Mouse (Mus musculus) limb, embryonic 15.5 days (tissue): ENCODE measurements around the gene Nfia. TPM values are rescaled to one million over a fixed set of nuclear protein-coding genes. Genes with fewer than 3 reads are reported as not detected.

Experiments used
- ATAC-seq: fragments of 200-750 bp; cut with Nextera tagmentation; 2 replicates; pipeline ENCODE4 v1.8.0; 2017; ENCODE audit warnings: low read depth, moderate TSS enrichment; ENCODE audit not compliant: insufficient number of reproducible peaks, low FRiP score, low TSS enrichment
- H3K27ac ChIP-seq: fragments of 300-500 bp; sonication (generic); 2 replicates; pipeline ENCODE4 v1.5.1; 2015; ENCODE audit warnings: moderate library complexity, mild to moderate bottlenecking, inconsistent platforms
- H3K27me3 ChIP-seq: fragments of 300-500 bp; sonication (generic); 2 replicates; pipeline ENCODE4 v1.6.1; 2015; ENCODE audit warnings: inconsistent platforms
- H3K36me3 ChIP-seq: fragments of 300-500 bp; sonication (generic); 2 replicates; pipeline ENCODE4 v1.6.1; 2015; ENCODE audit warnings: inconsistent platforms
- H3K4me1 ChIP-seq: fragments of 300-500 bp; sonication (generic); 2 replicates; pipeline ENCODE4 v1.6.1; 2015; ENCODE audit warnings: inconsistent platforms
- H3K4me2 ChIP-seq: fragments of 300-500 bp; sonication (generic); 2 replicates; pipeline ENCODE4 v1.6.1; 2015; ENCODE audit warnings: mild to moderate bottlenecking, inconsistent platforms
- H3K4me3 ChIP-seq: fragments of 300-500 bp; sonication (generic); 2 replicates; pipeline ENCODE4 v1.5.1; 2015; ENCODE audit warnings: mild to moderate bottlenecking, inconsistent platforms
- H3K9ac ChIP-seq: fragments of 300-500 bp; sonication (generic); 2 replicates; pipeline ENCODE4 v1.6.1; 2015; ENCODE audit warnings: inconsistent platforms
- H3K9me3 ChIP-seq: fragments of 300-500 bp; sonication (generic); 2 replicates; pipeline ENCODE4 v1.6.1; 2016; ENCODE audit warnings: inconsistent platforms
- WGBS: fragments of 180-500 bp; shearing (Covaris S2); methylation state at CpG from one replicate; pipeline ENCODE4 v1.1.7; 2015; 5-methylcytosine and 5-hydroxymethylcytosine counted together
- polyA plus RNA-seq: library from polyadenylated mRNA; unstranded; fragments of >200 nt; fragmentation: Nextera tagmentation; extraction: Ambion mirVana; gene quantifications from 2 replicates; pipeline ENCODE4 v1.2.1, GENCODE M21; 2015

Nfia gene
- polyA plus RNA-seq, 1 experiment from 2014 or later = 64.9 TPM

DNA sequence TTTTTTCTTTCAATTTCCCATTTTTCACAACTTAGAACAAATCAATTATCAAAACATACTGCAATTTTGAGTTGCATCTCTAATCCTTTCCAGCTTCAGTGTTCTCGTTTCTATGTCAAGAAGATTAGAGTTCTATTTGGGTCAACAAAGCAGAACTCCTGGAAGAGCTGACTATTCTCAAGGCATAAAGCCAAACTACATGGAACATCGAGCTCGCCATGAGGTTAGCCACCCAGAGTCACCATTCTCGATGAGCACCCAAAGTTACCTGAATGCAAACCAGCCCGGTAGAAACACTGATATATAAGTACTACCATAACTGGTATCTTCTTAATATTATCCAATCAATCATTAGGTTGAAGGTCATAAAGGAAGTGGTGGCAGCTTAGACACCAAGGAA lies 5.0 kb upstream of the Nfia start:
- Histone ChIP-seq H3K4me3 (no peak overlapping the region), H3K9me3 (no peaks in the 10 kb centered on the region), H3K27me3 (no peaks in the 10 kb centered on the region), H3K27ac (no peak overlapping the region), H3K36me3 (no peaks in the 10 kb centered on the region), H3K4me2 (no peak overlapping the region), H3K9ac (no peak overlapping the region), H3K4me1 (peaks cover 4% of the 10 kb centered on the region; the same call in 1 of the 2 replicates)
- WGBS = 94% methylated on average over 5 of the region's 5 CpGs
- no peak for ATAC-seq

DNA sequence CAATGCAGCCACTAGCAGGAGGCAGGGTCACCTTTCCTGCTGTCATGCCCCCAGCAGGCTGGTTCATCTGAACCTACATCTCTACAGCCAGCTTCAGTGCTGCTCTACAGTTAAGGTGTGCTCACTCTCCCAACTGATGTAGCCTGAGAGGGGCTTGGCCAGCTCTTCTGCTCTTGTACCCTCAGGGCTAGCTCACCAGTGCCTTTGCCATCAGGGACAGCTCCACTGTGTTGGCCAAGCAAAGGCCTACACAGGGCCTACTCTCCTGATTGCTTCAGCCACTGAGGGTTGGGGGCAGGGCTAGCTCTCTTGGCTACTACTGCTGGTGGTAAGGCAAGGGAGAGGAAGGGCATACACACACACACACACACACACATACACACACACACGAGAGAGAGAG lies 2.7 kb upstream of the Nfia start:
- Histone ChIP-seq H3K36me3 (no peaks in the 10 kb centered on the region), H3K27me3 (no peaks in the 10 kb centered on the region), H3K4me2 (no peak overlapping the region), H3K27ac (no peak overlapping the region), H3K4me3 (no peak overlapping the region), H3K4me1 (peaks cover 15% of the 10 kb centered on the region), H3K9ac (no peak overlapping the region), H3K9me3 (no peaks in the 10 kb centered on the region)
- WGBS = no CpG with 5 or more reads among the region's 1 CpGs
- no peak for ATAC-seq

DNA sequence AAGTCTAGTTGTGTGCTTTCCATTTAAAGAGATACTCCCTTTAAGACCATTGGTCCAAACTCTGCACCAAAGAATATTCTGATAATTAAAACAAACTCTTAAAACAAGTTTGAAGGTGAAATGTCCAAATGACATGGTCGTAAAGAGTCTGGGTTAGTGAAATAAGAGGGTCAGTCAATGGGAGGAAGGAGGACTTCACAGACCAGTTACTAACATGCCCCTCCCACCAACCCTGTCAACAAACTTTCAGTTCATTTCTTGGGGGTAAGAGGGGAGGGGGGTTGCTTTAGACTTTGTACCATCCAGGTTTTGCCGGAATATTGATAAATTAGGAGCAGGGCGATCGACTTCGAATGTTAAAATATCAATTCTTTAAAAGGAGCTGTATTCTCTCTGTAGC lies 1.1 kb upstream of the Nfia start:
- 19% methylated on average over 5 of the region's 5 CpGs for WGBS
- Histone ChIP-seq H3K27me3 (no peaks in the 10 kb centered on the region), H3K27ac (peak overlapping the region; percentile 97), H3K36me3 (no peaks in the 10 kb centered on the region), H3K9ac (no peak overlapping the region), H3K9me3 (no peaks in the 10 kb centered on the region), H3K4me2 (peak overlapping the region; percentile 56), H3K4me1 (peaks cover 19% of the 10 kb centered on the region), H3K4me3 (peak overlapping the region; percentile 48)
- ATAC-seq = no peak

DNA sequence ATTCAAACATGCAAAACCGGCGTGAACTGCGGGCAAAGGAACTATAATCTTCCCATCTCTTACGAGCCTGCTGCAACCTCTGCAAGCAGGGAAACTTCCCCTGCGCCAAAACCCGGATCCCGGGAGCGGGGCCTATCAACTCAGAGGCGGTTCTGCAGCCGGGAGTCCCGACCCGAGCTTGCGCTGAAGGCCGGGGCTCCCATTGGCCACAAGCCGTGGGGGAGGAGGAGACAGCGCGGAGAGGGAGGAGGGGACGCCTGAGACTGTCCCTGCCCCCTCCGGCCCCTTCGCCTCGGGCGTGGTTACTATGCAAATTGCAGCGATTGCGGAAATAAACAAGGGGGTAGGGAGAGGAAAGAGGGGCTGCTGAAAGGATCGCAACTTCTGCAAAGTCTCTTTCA lies 450 bp upstream of the Nfia start:
- peaks cover 19% of the 10 kb centered on the region for H3K4me1 ChIP-seq
- H3K4me2 ChIP-seq = peak overlapping the region; percentile 56
- 0 out of 2 replicates have a peak overlapping the region, but pooled peaks have one; percentile 28 for H3K9ac ChIP-seq
- ATAC-seq = peak; percentile 93
- peak overlapping the region; percentile 48 for H3K4me3 ChIP-seq
- H3K27ac ChIP-seq = peak overlapping the region; percentile 97
- H3K27me3 ChIP-seq = no peaks in the 10 kb centered on the region
- WGBS = 0% methylated on average over 25 of the region's 25 CpGs
- H3K9me3 ChIP-seq = no peaks in the 10 kb centered on the region
- no peaks in the 10 kb centered on the region for H3K36me3 ChIP-seq

DNA sequence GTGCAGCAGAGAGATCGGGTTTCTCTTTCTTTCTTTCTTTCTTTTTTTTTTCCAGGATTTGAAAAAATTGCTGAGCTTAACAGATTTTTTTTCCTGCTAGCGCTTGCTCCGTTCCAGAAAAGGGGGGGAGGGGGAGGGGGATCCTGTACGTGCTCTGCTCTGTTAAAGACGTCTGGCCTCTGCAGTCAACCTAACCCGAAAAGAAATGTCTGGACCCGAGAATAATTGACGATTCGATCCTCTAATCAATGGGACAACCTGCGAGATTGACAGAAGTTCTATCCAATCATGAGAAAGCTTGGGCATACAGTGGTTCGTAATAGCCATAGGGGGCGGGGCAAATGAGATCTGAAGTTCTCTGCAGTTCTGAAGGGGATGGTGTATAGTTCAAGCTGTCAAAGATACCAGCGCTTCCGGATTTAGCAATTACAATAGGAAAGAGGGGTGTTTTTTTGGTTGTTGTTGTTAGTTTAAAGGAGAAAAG lies 618 bp downstream of the Nfia start:
- peak; percentile 74 for ATAC-seq
- H3K27ac ChIP-seq = peak overlapping the region; percentile 97
- no peaks in the 10 kb centered on the region for H3K36me3 ChIP-seq
- peak overlapping the region; percentile 48 for H3K4me3 ChIP-seq
- no peaks in the 10 kb centered on the region for H3K27me3 ChIP-seq
- H3K4me1 ChIP-seq = peaks cover 19% of the 10 kb centered on the region
- peak overlapping the region; percentile 56 for H3K4me2 ChIP-seq
- H3K9ac ChIP-seq = no peak overlapping the region
- 0% methylated on average over 14 of the region's 14 CpGs for WGBS
- H3K9me3 ChIP-seq = no peaks in the 10 kb centered on the region

DNA sequence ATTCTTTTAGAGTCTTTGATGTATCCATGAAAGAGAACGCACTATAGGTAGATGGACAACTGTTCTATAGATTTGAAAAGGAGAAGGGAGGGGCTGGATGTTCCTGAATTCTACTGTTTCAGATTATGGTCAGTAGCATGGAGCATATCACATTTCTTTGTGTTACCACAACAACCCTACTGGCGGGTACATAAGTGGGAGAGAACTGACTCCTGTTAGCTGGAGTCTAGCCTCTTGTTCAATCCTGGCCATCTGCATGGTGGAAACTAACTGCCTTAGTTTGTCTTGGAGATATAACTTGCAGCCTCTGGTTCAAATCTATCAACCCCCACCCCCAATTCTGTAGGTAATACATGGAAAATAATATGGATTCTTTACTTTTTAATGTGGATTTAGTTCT lies 1.3 kb downstream of the Nfia start:
- WGBS = 59% methylated on average over 2 of the region's 2 CpGs
- no peaks in the 10 kb centered on the region for H3K36me3 ChIP-seq
- H3K4me1 ChIP-seq = peaks cover 19% of the 10 kb centered on the region

DNA sequence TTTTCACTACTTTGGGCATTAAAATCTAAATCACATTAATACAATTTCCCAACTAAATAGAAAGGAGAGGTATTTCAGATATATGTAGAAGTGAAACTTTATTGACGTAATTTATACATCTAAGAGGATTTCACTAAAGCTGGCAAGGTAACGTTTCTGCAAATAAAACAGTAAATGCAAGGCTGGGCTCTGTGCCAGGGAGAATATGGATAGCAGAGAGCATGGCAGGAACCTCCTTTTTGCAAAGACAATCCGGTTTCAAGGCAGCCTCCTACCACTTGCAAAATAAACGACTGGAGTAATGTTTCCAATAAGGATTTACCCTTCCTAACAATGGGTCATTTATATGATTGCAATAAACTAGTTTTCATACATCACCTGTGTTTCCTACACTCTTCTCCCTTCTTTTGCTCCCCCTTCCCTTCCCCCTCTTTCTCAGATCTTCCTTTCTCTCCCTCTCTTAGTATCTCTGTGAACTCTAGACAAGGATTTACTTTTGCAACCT lies 2.0 kb downstream of the Nfia start:
- H3K27me3 ChIP-seq = no peaks in the 10 kb centered on the region
- H3K27ac ChIP-seq = peak overlapping the region; percentile 98
- peak overlapping the region; percentile 66 for H3K4me2 ChIP-seq
- H3K4me1 ChIP-seq = peaks cover 19% of the 10 kb centered on the region
- H3K4me3 ChIP-seq = peak overlapping the region; percentile 84
- no peaks in the 10 kb centered on the region for H3K36me3 ChIP-seq
- no peaks in the 10 kb centered on the region for H3K9me3 ChIP-seq
- no peak for ATAC-seq
- no peak overlapping the region for H3K9ac ChIP-seq
- WGBS = 11% methylated on average over 4 of the region's 4 CpGs

More for the DNA sequence above, 1.3 kb downstream of the Nfia start:
- no peak for ATAC-seq
- Histone ChIP-seq H3K4me2 (peak overlapping the region; percentile 56), H3K4me3 (peak overlapping the region; percentile 48), H3K9me3 (no peaks in the 10 kb centered on the region), H3K27me3 (no peaks in the 10 kb centered on the region), H3K9ac (no peak overlapping the region), H3K27ac (peak overlapping the region; percentile 97)

DNA sequence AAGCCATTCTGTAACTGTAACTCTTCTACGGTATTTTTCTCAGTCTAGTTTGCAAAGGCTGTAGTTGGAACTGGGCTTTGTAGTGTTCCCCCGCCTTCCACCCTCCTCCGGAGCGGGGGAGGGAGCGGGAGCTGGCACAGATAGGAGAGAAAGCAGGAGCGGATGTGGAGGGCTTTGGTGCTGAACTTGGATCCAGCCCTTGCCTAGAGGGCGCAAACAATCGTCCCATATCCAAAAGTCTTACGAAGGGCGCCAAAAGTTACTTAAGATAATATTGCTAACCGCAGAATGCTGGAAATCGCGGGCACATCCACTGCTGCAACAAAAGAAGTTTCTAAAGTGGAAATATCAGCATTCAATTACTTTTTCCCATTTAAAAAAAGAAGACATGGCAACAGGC lies 2.5 kb downstream of the Nfia start:
- WGBS = under 1% methylated on average over 13 of the region's 13 CpGs
- H3K9me3 ChIP-seq = no peaks in the 10 kb centered on the region

DNA sequence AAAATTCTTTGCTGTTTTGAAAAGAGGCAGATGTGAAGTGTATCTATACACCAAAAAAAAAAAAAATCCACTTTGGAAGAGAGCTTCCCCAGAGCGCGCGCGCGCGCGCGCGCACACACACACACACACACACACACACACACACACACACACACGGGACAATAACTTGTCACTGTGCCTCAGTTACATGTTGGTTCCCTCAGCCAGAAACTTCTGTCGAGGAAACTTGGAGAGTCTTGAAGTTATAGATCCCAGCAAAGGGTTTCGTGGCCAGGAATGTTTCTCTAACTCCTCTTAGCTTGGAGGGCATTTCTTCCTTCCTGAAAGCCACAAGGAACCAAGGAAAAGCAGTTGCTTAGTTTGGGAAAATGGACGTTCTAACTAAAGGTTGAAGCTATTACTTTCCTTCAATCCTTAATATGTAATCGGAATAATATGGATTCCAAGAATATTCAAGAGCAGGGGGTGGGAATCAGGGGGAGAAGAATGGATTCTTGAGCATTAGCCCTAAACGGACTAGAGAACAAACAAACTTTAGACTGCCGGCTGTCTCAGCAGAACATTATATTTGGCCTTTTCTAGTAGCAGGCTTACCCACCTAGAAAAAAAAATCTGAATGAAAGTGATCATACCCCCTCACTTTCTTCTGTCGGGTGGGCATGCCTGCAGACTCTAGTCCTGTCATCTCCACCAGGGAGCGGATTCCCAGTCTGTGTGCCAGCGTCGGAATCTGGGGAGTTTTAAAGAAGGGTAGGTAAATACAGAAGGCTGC lies 3.1 kb downstream of the Nfia start:
- under 1% methylated on average over 20 of the region's 20 CpGs for WGBS
- peaks cover 19% of the 10 kb centered on the region for H3K4me1 ChIP-seq
- no peak for ATAC-seq
- peak overlapping the region; percentile 66 for H3K4me2 ChIP-seq
- H3K9ac ChIP-seq = no peak overlapping the region
- H3K27me3 ChIP-seq = no peaks in the 10 kb centered on the region
- peak overlapping the region; percentile 98 for H3K27ac ChIP-seq
- no peaks in the 10 kb centered on the region for H3K9me3 ChIP-seq
- H3K36me3 ChIP-seq = no peaks in the 10 kb centered on the region
- H3K4me3 ChIP-seq = peak overlapping the region; percentile 84

More for the DNA sequence above, 2.5 kb downstream of the Nfia start:
- no peaks in the 10 kb centered on the region for H3K36me3 ChIP-seq
- peaks cover 19% of the 10 kb centered on the region for H3K4me1 ChIP-seq
- H3K27me3 ChIP-seq = no peaks in the 10 kb centered on the region
- peak overlapping the region; percentile 84 for H3K4me3 ChIP-seq
- H3K9ac ChIP-seq = no peak overlapping the region
- ATAC-seq = no peak
- peak overlapping the region; percentile 66 for H3K4me2 ChIP-seq
- H3K27ac ChIP-seq = peak overlapping the region; percentile 98

DNA sequence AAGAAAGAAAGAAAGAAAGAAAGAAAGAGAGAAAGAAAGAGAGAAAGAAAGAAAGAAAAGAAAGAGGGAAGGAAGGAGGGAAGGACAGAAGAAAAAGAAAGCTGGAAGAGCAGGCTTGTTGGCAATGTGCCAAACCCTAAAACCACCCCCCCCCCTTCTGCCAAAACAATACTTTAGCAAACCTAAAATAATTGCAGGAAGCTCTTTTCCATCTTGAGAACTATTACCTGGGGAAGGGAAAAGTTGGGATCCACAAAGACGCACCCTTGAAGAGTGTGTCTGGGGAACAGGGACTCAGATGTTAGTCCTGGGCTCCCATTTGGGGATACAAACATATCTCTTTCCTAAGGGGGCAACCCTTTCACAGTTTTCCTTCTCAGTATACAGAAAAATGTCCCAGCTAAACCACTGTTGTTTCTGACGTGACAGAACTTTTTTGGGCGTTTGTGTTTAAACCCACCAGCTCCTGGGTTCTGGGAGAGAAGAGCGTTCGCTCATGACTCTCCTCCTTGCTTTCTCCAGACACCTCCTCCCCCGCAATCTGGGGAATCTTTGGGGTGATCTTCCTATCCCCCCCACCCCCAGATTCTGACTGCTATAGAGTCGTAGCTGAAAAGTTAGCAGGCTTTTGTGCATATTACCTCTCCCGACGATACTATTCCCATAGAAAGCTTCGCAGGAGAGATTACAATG lies 4.0 kb downstream of the Nfia start:
- no peak for ATAC-seq

DNA sequence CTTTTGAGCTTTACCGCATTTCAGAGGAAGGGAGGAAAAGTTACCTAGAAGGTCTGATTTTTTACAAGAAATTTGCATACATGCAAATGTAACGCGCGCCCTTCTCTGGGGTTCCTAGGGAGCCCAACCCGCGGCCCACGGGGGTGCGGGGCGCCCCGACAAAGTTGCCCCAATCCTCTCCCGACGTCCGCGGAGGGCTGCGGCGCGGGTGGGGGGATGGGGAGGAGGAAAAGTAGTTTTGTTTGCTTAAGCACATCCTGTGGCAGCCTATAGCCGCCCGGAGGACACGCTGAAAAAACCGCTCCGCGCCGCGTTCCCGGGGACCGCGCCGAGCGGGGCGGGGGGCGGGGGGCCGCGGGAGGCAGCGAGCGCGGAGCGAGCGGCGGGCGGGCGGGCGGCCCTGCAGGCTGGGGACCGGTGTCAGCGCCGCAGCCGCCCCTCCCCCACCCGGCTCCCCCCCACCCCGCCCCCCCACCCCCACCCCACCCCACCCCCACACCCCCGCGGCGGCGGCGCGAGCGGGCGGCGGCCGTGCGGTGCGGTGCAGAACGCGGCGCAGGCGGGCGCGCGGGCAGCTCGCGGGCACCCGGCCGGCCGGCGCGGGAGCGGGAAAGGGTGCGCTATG lies 4.7 kb downstream of the Nfia start:
- Histone ChIP-seq H3K27me3 (no peaks in the 10 kb centered on the region), H3K36me3 (no peaks in the 10 kb centered on the region), H3K27ac (peak overlapping the region; percentile 98), H3K9me3 (no peaks in the 10 kb centered on the region), H3K4me1 (peaks cover 15% of the 10 kb centered on the region), H3K4me2 (peak overlapping the region; percentile 66), H3K9ac (peak overlapping the region; percentile 96), H3K4me3 (peak overlapping the region; percentile 84)
- WGBS = under 1% methylated on average over 49 of the region's 77 CpGs
- ATAC-seq = peak; percentile 41; the same call in 1 of the 2 replicates

More for the DNA sequence above, 4.0 kb downstream of the Nfia start:
- peaks cover 17% of the 10 kb centered on the region for H3K4me1 ChIP-seq
- H3K9me3 ChIP-seq = no peaks in the 10 kb centered on the region
- no peaks in the 10 kb centered on the region for H3K27me3 ChIP-seq
- H3K9ac ChIP-seq = peak overlapping the region; percentile 96
- H3K27ac ChIP-seq = peak overlapping the region; percentile 98
- H3K4me2 ChIP-seq = peak overlapping the region; percentile 66
- H3K4me3 ChIP-seq = peak overlapping the region; percentile 84
- H3K36me3 ChIP-seq = no peaks in the 10 kb centered on the region
- 1% methylated on average over 10 of the region's 10 CpGs for WGBS
